Mouse (Mus musculus) lung, postnatal 4 days (tissue): ENCODE measurements around the gene Mgat5.
A peak's percentile ranks its signal among the peaks of the same experiment; 100 is the strongest.

ENCODE experiments used
- DNase-seq, 2 experiments: peaks; one replicate each; pipeline ENCODE4 v3.0.0; 2021

The Mgat5 gene

GRCm38 (mm10) chr1:127218182-127218581 is 13.4 kb downstream of the Mgat5 start:
- no peak for DNase-seq

GRCm38 (mm10) chr1:127219161-127219560 is 14.3 kb downstream of the Mgat5 start:
- no peak for DNase-seq

GRCm38 (mm10) chr1:127219621-127220020 is 14.8 kb downstream of the Mgat5 start:
- no peak for DNase-seq

GRCm38 (mm10) chr1:127221998-127222736 is 17.4 kb downstream of the Mgat5 start:
- peak; percentile 31 to 50 for DNase-seq

- DNase-seq = peak in 1 of 2 experiments; percentile 31
Observed at GRCm38 (mm10) chr1:127225060-127225459, 20.2 kb downstream of the Mgat5 start.

- DNase-seq = no peak
Observed at GRCm38 (mm10) chr1:127229011-127229410, 24.2 kb downstream of the Mgat5 start.

GRCm38 (mm10) chr1:127230468-127230867 is 25.7 kb downstream of the Mgat5 start:
- peak in 1 of 2 experiments; percentile 33 for DNase-seq

- DNase-seq = no peak
Observed at GRCm38 (mm10) chr1:127233191-127233651, 28.4 kb downstream of the Mgat5 start.

- no peak for DNase-seq
Observed at GRCm38 (mm10) chr1:127235157-127235556, 30.3 kb downstream of the Mgat5 start.

- DNase-seq = no peak
Observed at GRCm38 (mm10) chr1:127236396-127236795, 31.6 kb downstream of the Mgat5 start.

- no peak for DNase-seq
Observed at GRCm38 (mm10) chr1:127238871-127239314, 34.1 kb downstream of the Mgat5 start.

GRCm38 (mm10) chr1:127239914-127240313 is 35.1 kb downstream of the Mgat5 start:
- peak in 1 of 2 experiments; percentile 24 for DNase-seq

- no peak for DNase-seq
Observed at GRCm38 (mm10) chr1:127242151-127242887, 37.5 kb downstream of the Mgat5 start.

GRCm38 (mm10) chr1:127242888-127243588 is 38.2 kb downstream of the Mgat5 start:
- DNase-seq = no peak

- no peak for DNase-seq
Observed at GRCm38 (mm10) chr1:127244054-127244770, 39.4 kb downstream of the Mgat5 start.

- DNase-seq = no peak
Observed at GRCm38 (mm10) chr1:127246158-127246557, 41.3 kb downstream of the Mgat5 start.

- no peak for DNase-seq
Observed at GRCm38 (mm10) chr1:127248433-127248832, 43.6 kb downstream of the Mgat5 start.

GRCm38 (mm10) chr1:127249621-127250020 is 44.8 kb downstream of the Mgat5 start:
- DNase-seq = no peak

- DNase-seq = no peak
Observed at GRCm38 (mm10) chr1:127250313-127250712, 45.5 kb downstream of the Mgat5 start.

GRCm38 (mm10) chr1:127251751-127252150 is 46.9 kb downstream of the Mgat5 start:
- no peak for DNase-seq

GRCm38 (mm10) chr1:127257005-127257404 is 52.2 kb downstream of the Mgat5 start:
- peak in 1 of 2 experiments; percentile 27 for DNase-seq

GRCm38 (mm10) chr1:127259669-127260068 is 54.9 kb downstream of the Mgat5 start:
- DNase-seq = no peak

- no peak for DNase-seq
Observed at GRCm38 (mm10) chr1:127260969-127261368, 56.2 kb downstream of the Mgat5 start.
